ENCODE assay signal across 21 mouse cellular contexts in genomic region chr10:85741972-85742371, GRCm38 (mm10).
DNase-seq lines count a peak whose midpoint lies in the region; ATAC-seq and TF ChIP-seq lines count a peak whose summit lies in the region.
"Had no signal": no experiment of that assay in that cellular context is flagged by ENCODE, and none has a peak within 500 bp of the region (broad histone marks: within the 10 kb centered on the region; RNA-seq: fewer than 3 reads in every experiment).

No protein-coding gene starts in this region.

- no peak for TF ChIP-seq EP300 in CH12.LX (IDR thresholded peaks at IDR 0.05; ENCODE audit: low read length)

- no peak for ATAC-seq in hindbrain, postnatal 0 days
- no peak for ATAC-seq in hindbrain, embryonic 12.5 days (ENCODE audit: low FRiP score)

- 78% methylated on average over 5 of the region's 5 CpGs for WGBS in hindbrain, postnatal 0 days
- 58% methylated on average over 5 of the region's 5 CpGs for WGBS in hindbrain, embryonic 12.5 days
- 70% methylated on average over 5 of the region's 5 CpGs for WGBS in lung, adult 2 months

- no peak overlapping the region for H3K27ac ChIP-seq in hindbrain, postnatal 0 days
- no peak overlapping the region for H3K27ac ChIP-seq in hindbrain, embryonic 12.5 days
- H3K27ac ChIP-seq in CH12.LX (ENCODE audit: insufficient read depth, low read depth): no peak overlapping the region
- H3K27ac ChIP-seq: embryonic facial prominence, embryonic 15.5 days; forebrain, embryonic 10.5 days; heart, embryonic 15.5 days; midbrain, embryonic 12.5 days; neural tube, embryonic 15.5 days had no signal

- dilution Hi-C loops in CH12.LX (cut with MboI; ENCODE audit: extremely low pct_ligation_motif_present, extremely low pct_unique_long_range_greater_than_20kb, low sequenced_read_pairs): no loop called here

- DNase-seq in hindbrain, postnatal 0 days (ENCODE audit: low spot score): no peak
- no peak for DNase-seq in lung, adult 2 months
- no peak for DNase-seq in lung, adult 18-20 months
- peak; percentile 6 for DNase-seq in CH12.LX (ENCODE audit: extremely low read depth)
- DNase-seq in lung, postnatal 14 days: peak; percentile 3
- DNase-seq in spleen, adult 18-20 months: no peak
- DNase-seq in urinary bladder, postnatal 25 days (ENCODE audit: low spot score): no peak
- DNase-seq: adrenal gland, adult 8-10 months; cerebellum, adult 9-11 months; heart, adult 18-20 months; layer of hippocampus, postnatal 36 days; liver; right cerebral cortex, postnatal 4 days had no signal

- no peaks in the 10 kb centered on the region for H3K4me1 ChIP-seq in hindbrain, postnatal 0 days (ENCODE audit: insufficient read depth, low read length)
- no peaks in the 10 kb centered on the region for H3K4me1 ChIP-seq in hindbrain, embryonic 12.5 days
- no peaks in the 10 kb centered on the region for H3K4me1 ChIP-seq in lung, adult 2 months (ENCODE audit: control insufficient read depth, insufficient read depth, low read length)
- H3K4me1 ChIP-seq in CH12.LX (ENCODE audit: control insufficient read depth in 1 of 2, insufficient read depth in 2 of 2): no peaks in the 10 kb centered on the region
- H3K4me1 ChIP-seq: embryonic facial prominence, embryonic 15.5 days; forebrain, embryonic 10.5 days; heart, embryonic 15.5 days; midbrain, embryonic 12.5 days; neural tube, embryonic 15.5 days had no signal

- in situ Hi-C loops in CH12.LX (cut with MboI; ENCODE audit: low pct_ligation_motif_present, low pct_unique_long_range_greater_than_20kb, low sequenced_read_pairs): no loop called here

- no peak overlapping the region for H3K4me2 ChIP-seq in hindbrain, postnatal 0 days (ENCODE audit: low read depth, low read length)
- H3K4me2 ChIP-seq in hindbrain, embryonic 12.5 days (replicated peaks): no peak overlapping the region
- no peak overlapping the region for H3K4me2 ChIP-seq in CH12.LX (ENCODE audit: insufficient read depth, low read depth, poor library complexity, severe bottlenecking)
- H3K4me2 ChIP-seq: embryonic facial prominence, embryonic 15.5 days; heart, embryonic 15.5 days; midbrain, embryonic 12.5 days; neural tube, embryonic 15.5 days had no signal

- no peaks in the 10 kb centered on the region for H3K27me3 ChIP-seq in hindbrain, postnatal 0 days (ENCODE audit: insufficient read depth, low read length)
- H3K27me3 ChIP-seq in hindbrain, embryonic 12.5 days: no peaks in the 10 kb centered on the region
- peaks cover 6% of the 10 kb centered on the region for H3K27me3 ChIP-seq in CH12.LX (replicated peaks)
- H3K27me3 ChIP-seq: embryonic facial prominence, embryonic 15.5 days; heart, embryonic 15.5 days; midbrain, embryonic 12.5 days; neural tube, embryonic 15.5 days had no signal

- no peaks in the 10 kb centered on the region for H3K79me2 ChIP-seq in CH12.LX (replicated peaks; ENCODE audit: control insufficient read depth, extremely low read depth, insufficient read depth, poor library complexity, severe bottlenecking)

- no peak for TF ChIP-seq POLR2A in lung, adult 2 months (IDR thresholded peaks at IDR 0.05; ENCODE audit: borderline replicate concordance, extremely low read depth, low read depth, low read length)
- no peak for TF ChIP-seq POLR2A in CH12.LX (IDR thresholded peaks at IDR 0.05; ENCODE audit: low read depth, low read length)

- TF ChIP-seq CTCF in hindbrain, postnatal 0 days (IDR thresholded peaks at IDR 0.05; ENCODE audit: low read depth): peak; percentile 28; the same call in 1 of the 2 replicates
- TF ChIP-seq CTCF in lung, adult 2 months (IDR thresholded peaks at IDR 0.05; ENCODE audit: insufficient read depth, low read length): 0 out of 2 replicates have a peak, but pooled peaks have one; percentile 5
- TF ChIP-seq CTCF in CH12.LX (conservative IDR thresholded peaks at IDR 0.05 in 1 of 2, IDR thresholded peaks at IDR 0.05 in 1 of 2; ENCODE audit: low read depth in 2 of 2, low read length in 2 of 2): peak in 1 of 2 experiments; percentile 53; a peak in 2 of 4 replicates

- TF ChIP-seq RAD21 in CH12.LX (IDR thresholded peaks at IDR 0.05; ENCODE audit: low read depth, low read length): peak; percentile 31

- no peak overlapping the region for H3K4me3 ChIP-seq in hindbrain, postnatal 0 days (ENCODE audit: low read length)
- no peak overlapping the region for H3K4me3 ChIP-seq in hindbrain, embryonic 12.5 days
- no peak overlapping the region for H3K4me3 ChIP-seq in lung, adult 2 months (replicated peaks; ENCODE audit: extremely low read depth, low read depth, low read length)
- no peak overlapping the region for H3K4me3 ChIP-seq in CH12.LX (replicated peaks in 1 of 3; ENCODE audit: low read depth in 2 of 3, low read length in 2 of 3, poor library complexity in 1 of 3)
- H3K4me3 ChIP-seq: embryonic facial prominence, embryonic 15.5 days; forebrain, embryonic 10.5 days; heart, embryonic 15.5 days; midbrain, embryonic 12.5 days; myocyte; neural tube, embryonic 15.5 days had no signal

- no peaks in the 10 kb centered on the region for H3K9me3 ChIP-seq in hindbrain, postnatal 0 days (ENCODE audit: low read length)
- no peaks in the 10 kb centered on the region for H3K9me3 ChIP-seq in hindbrain, embryonic 12.5 days (replicated peaks)
- no peaks in the 10 kb centered on the region for H3K9me3 ChIP-seq in CH12.LX (replicated peaks; ENCODE audit: low read length)
- H3K9me3 ChIP-seq: embryonic facial prominence, embryonic 15.5 days; forebrain, embryonic 10.5 days; heart, embryonic 15.5 days; midbrain, embryonic 12.5 days; neural tube, embryonic 15.5 days had no signal

- no peak overlapping the region for H3K9ac ChIP-seq in hindbrain, postnatal 0 days (replicated peaks; ENCODE audit: low read length)
- H3K9ac ChIP-seq in hindbrain, embryonic 12.5 days: no peak overlapping the region
- H3K9ac ChIP-seq in CH12.LX (ENCODE audit: insufficient read depth, low read depth): no peak overlapping the region
- H3K9ac ChIP-seq: embryonic facial prominence, embryonic 15.5 days; heart, embryonic 15.5 days; midbrain, embryonic 12.5 days; neural tube, embryonic 15.5 days had no signal

- H3K36me3 ChIP-seq in hindbrain, postnatal 0 days (ENCODE audit: insufficient read depth, low read length): no peaks in the 10 kb centered on the region
- H3K36me3 ChIP-seq in hindbrain, embryonic 12.5 days: no peaks in the 10 kb centered on the region
- no peaks in the 10 kb centered on the region for H3K36me3 ChIP-seq in CH12.LX (replicated peaks in 1 of 2; ENCODE audit: control insufficient read depth in 1 of 2, insufficient read depth in 1 of 2, low read length in 1 of 2)
- H3K36me3 ChIP-seq: embryonic facial prominence, embryonic 15.5 days; forebrain, embryonic 10.5 days; G1E; heart, embryonic 15.5 days; midbrain, embryonic 12.5 days; neural tube, embryonic 15.5 days had no signal

TF ChIP-seq in CH12.LX, 34 proteins besides CTCF, POLR2A, EP300 and RAD21:
- TF ChIP-seq KAT2A (IDR thresholded peaks at IDR 0.05; ENCODE audit: insufficient replicate concordance, low read length): no peak
- peak; percentile 20; the same call in 1 of the 2 replicates for TF ChIP-seq SMC3 (IDR thresholded peaks at IDR 0.05; ENCODE audit: low read depth, low read length)
- no peak for TF ChIP-seq MAZ (IDR thresholded peaks at IDR 0.05; ENCODE audit: low read depth, low read length)
- TF ChIP-seq JUND (conservative IDR thresholded peaks at IDR 0.05; ENCODE audit: low read depth, low read length): no peak
- TF ChIP-seq PAX5 (IDR thresholded peaks at IDR 0.05; ENCODE audit: low read length): no peak
- TF ChIP-seq TBP (conservative IDR thresholded peaks at IDR 0.05; ENCODE audit: low read depth, low read length): no peak
- no peak for TF ChIP-seq MAFK (IDR thresholded peaks at IDR 0.05; ENCODE audit: insufficient replicate concordance, low read length)

Comparison
In these comparisons a context has a peak if more than half of its experiments do, and no peak if none do; other contexts are left out.
1. DNase-seq: peak in CH12.LX (single experiment) and lung, postnatal 14 days (single experiment); none in hindbrain, postnatal 0 days (single experiment), lung, adult 2 months (single experiment), lung, adult 18-20 months (0 of 2), spleen, adult 18-20 months (0 of 2) and urinary bladder, postnatal 25 days (single experiment).